Mouse (Mus musculus): Measurements from ENCODE around the gene Slc22a14. TPM values are rescaled to one million over a fixed set of nuclear protein-coding genes. Genes with fewer than 3 reads are reported as not detected.
A peak's percentile ranks its signal among the peaks of the same experiment; 100 is the strongest.

Slc22a14 gene
- polyA plus RNA-seq, 1 experiment from 2014 or later: not detected

- Histone ChIP-seq H3K4me1 (peaks cover 20% of the 10 kb centered on the region), H3K27me3 (replicated peaks; ENCODE audit: low read depth, poor library complexity, severe bottlenecking) (peaks cover 27% of the 10 kb centered on the region), H3K36me3 (replicated peaks) (no peaks in the 10 kb centered on the region), H3K4me3 (no peak overlapping the region), H3K27ac (replicated peaks) (no peak overlapping the region), H3K9me3 (no peaks in the 10 kb centered on the region)
- 80% methylated on average over 4 of the region's 4 CpGs for WGBS
- no peak for DNase-seq (ENCODE audit: low spot score)
Measured at GRCm38 (mm10) chr9:119335571-119335970, 29.8 kb downstream of the Slc22a14 start.

GRCm38 (mm10) chr9:119334834-119335233 lies 30.5 kb downstream of the Slc22a14 start:
- whole genome bisulfite sequencing: 89% methylated on average over 2 of the region's 2 CpGs

GRCm38 (mm10) chr9:119334324-119334723 lies 31.0 kb downstream of the Slc22a14 start:
- DNase-seq (ENCODE audit: low spot score): no peak
- no peaks in the 10 kb centered on the region for H3K9me3 ChIP-seq
- H3K27me3 ChIP-seq (replicated peaks; ENCODE audit: low read depth, poor library complexity, severe bottlenecking): peaks cover 23% of the 10 kb centered on the region
- peaks cover 7% of the 10 kb centered on the region for H3K4me1 ChIP-seq
- H3K27ac ChIP-seq (replicated peaks): no peak overlapping the region
- no peak overlapping the region for H3K4me3 ChIP-seq
- no peaks in the 10 kb centered on the region for H3K36me3 ChIP-seq (replicated peaks)
- WGBS: 72% methylated on average over 10 of the region's 10 CpGs

More at GRCm38 (mm10) chr9:119334834-119335233, 30.5 kb downstream of the Slc22a14 start:
- Histone ChIP-seq H3K4me1 (peaks cover 12% of the 10 kb centered on the region), H3K36me3 (replicated peaks) (no peaks in the 10 kb centered on the region), H3K4me3 (no peak overlapping the region), H3K27me3 (replicated peaks; ENCODE audit: low read depth, poor library complexity, severe bottlenecking) (peaks cover 27% of the 10 kb centered on the region), H3K27ac (replicated peaks) (no peak overlapping the region), H3K9me3 (no peaks in the 10 kb centered on the region)
- DNase-seq (ENCODE audit: low spot score): no peak

GRCm38 (mm10) chr9:119330186-119330963 lies 35.0 kb downstream of the Slc22a14 start:
- WGBS: 90% methylated on average over 15 of the region's 15 CpGs
- H3K4me1 ChIP-seq: peaks cover 4% of the 10 kb centered on the region; the same call in 1 of the 2 replicates
- H3K9me3 ChIP-seq: no peaks in the 10 kb centered on the region
- H3K27ac ChIP-seq (replicated peaks): no peak overlapping the region
- no peaks in the 10 kb centered on the region for H3K36me3 ChIP-seq (replicated peaks)
- H3K4me3 ChIP-seq: no peak overlapping the region
- H3K27me3 ChIP-seq (replicated peaks; ENCODE audit: low read depth, poor library complexity, severe bottlenecking): no peaks in the 10 kb centered on the region
- DNase-seq (ENCODE audit: low spot score): no peak

GRCm38 (mm10) chr9:119328488-119328887 lies 36.9 kb downstream of the Slc22a14 start:
- Histone ChIP-seq H3K4me3 (no peak overlapping the region), H3K27ac (replicated peaks) (no peak overlapping the region), H3K36me3 (replicated peaks) (no peaks in the 10 kb centered on the region), H3K4me1 (peaks cover 3% of the 10 kb centered on the region), H3K9me3 (no peaks in the 10 kb centered on the region), H3K27me3 (replicated peaks; ENCODE audit: low read depth, poor library complexity, severe bottlenecking) (no peaks in the 10 kb centered on the region)
- 90% methylated on average over 3 of the region's 3 CpGs for WGBS
- no peak for DNase-seq (ENCODE audit: low spot score)

GRCm38 (mm10) chr9:119324130-119324529 lies 41.2 kb downstream of the Slc22a14 start:
- peaks cover 23% of the 10 kb centered on the region for H3K4me1 ChIP-seq
- H3K36me3 ChIP-seq (replicated peaks): no peaks in the 10 kb centered on the region
- no peak overlapping the region for H3K4me3 ChIP-seq
- H3K27me3 ChIP-seq (replicated peaks; ENCODE audit: low read depth, poor library complexity, severe bottlenecking): no peaks in the 10 kb centered on the region
- no peak for DNase-seq (ENCODE audit: low spot score)
- 65% methylated on average over 1 of the region's 1 CpGs for WGBS
- no peaks in the 10 kb centered on the region for H3K9me3 ChIP-seq
- H3K27ac ChIP-seq (replicated peaks): no peak overlapping the region

GRCm38 (mm10) chr9:119323260-119323645 lies 42.1 kb downstream of the Slc22a14 start:
- Histone ChIP-seq H3K27me3 (replicated peaks; ENCODE audit: low read depth, poor library complexity, severe bottlenecking) (no peaks in the 10 kb centered on the region), H3K4me1 (peaks cover 23% of the 10 kb centered on the region), H3K27ac (replicated peaks) (peak overlapping the region; percentile 99), H3K9me3 (no peaks in the 10 kb centered on the region), H3K4me3 (peak overlapping the region; percentile 92), H3K36me3 (replicated peaks) (peaks cover 2% of the 10 kb centered on the region; the same call in 1 of the 2 replicates)
- DNase-seq (ENCODE audit: low spot score): no peak
- 9% methylated on average over 9 of the region's 9 CpGs for WGBS

- Histone ChIP-seq H3K9me3 (no peaks in the 10 kb centered on the region), H3K27me3 (replicated peaks; ENCODE audit: low read depth, poor library complexity, severe bottlenecking) (no peaks in the 10 kb centered on the region), H3K27ac (replicated peaks) (peak within 1 kb of the TSS; percentile 99), H3K4me3 (peak within 1 kb of the TSS; percentile 92), H3K36me3 (replicated peaks) (peaks cover 5% of the 10 kb centered on the region; the same call in 1 of the 2 replicates), H3K4me1 (peaks cover 23% of the 10 kb centered on the region)
- DNase-seq (ENCODE audit: low spot score): peak; percentile 96
- WGBS: under 1% methylated on average over 76 of the region's 76 CpGs
Measured at GRCm38 (mm10) chr9:119322289-119323259, 42.8 kb downstream of the Slc22a14 start, which contains the start of gene Oxsr1. Gene Oxsr1 (minus strand): TSS chr9:119322427.

- peak overlapping the region; percentile 92 for H3K4me3 ChIP-seq
- H3K27me3 ChIP-seq (replicated peaks; ENCODE audit: low read depth, poor library complexity, severe bottlenecking): no peaks in the 10 kb centered on the region
- H3K9me3 ChIP-seq: no peaks in the 10 kb centered on the region
- no peak for DNase-seq (ENCODE audit: low spot score)
- WGBS: under 1% methylated on average over 59 of the region's 59 CpGs
- H3K36me3 ChIP-seq (replicated peaks): peaks cover 5% of the 10 kb centered on the region; the same call in 1 of the 2 replicates
- H3K4me1 ChIP-seq: peaks cover 23% of the 10 kb centered on the region
- peak overlapping the region; percentile 99 for H3K27ac ChIP-seq (replicated peaks)
Measured at GRCm38 (mm10) chr9:119321392-119322229, 43.7 kb downstream of the Slc22a14 start.

GRCm38 (mm10) chr9:119320946-119321345 lies 44.4 kb downstream of the Slc22a14 start:
- DNase-seq (ENCODE audit: low spot score): peak; percentile 15
- 12% methylated on average over 7 of the region's 7 CpGs for WGBS
- Histone ChIP-seq H3K9me3 (no peaks in the 10 kb centered on the region), H3K27me3 (replicated peaks; ENCODE audit: low read depth, poor library complexity, severe bottlenecking) (no peaks in the 10 kb centered on the region), H3K4me1 (peaks cover 23% of the 10 kb centered on the region), H3K36me3 (replicated peaks) (peaks cover 5% of the 10 kb centered on the region; the same call in 1 of the 2 replicates), H3K27ac (replicated peaks) (no peak overlapping the region; the same call in 1 of the 2 replicates), H3K4me3 (peak overlapping the region; percentile 92)

GRCm38 (mm10) chr9:119320446-119320845 lies 44.9 kb downstream of the Slc22a14 start:
- Histone ChIP-seq H3K4me3 (peak overlapping the region; percentile 92), H3K27me3 (replicated peaks; ENCODE audit: low read depth, poor library complexity, severe bottlenecking) (no peaks in the 10 kb centered on the region), H3K27ac (replicated peaks) (no peak overlapping the region), H3K9me3 (no peaks in the 10 kb centered on the region), H3K36me3 (replicated peaks) (peaks cover 5% of the 10 kb centered on the region; the same call in 1 of the 2 replicates), H3K4me1 (peaks cover 23% of the 10 kb centered on the region)
- DNase-seq (ENCODE audit: low spot score): no peak
- WGBS: 85% methylated on average over 7 of the region's 7 CpGs
